Mouse (Mus musculus): Measurements from ENCODE around the gene Fbln7. TPM values are rescaled to one million over a fixed set of nuclear protein-coding genes. Genes with fewer than 3 reads are reported as not detected.

Fbln7 gene
- polyA plus RNA-seq, 1 experiment = not detected

- H3K4me1 ChIP-seq (ENCODE audit: control insufficient read depth, insufficient read depth, low read length) = no peaks in the 10 kb centered on the region
- H3K27ac ChIP-seq (ENCODE audit: insufficient read depth, low read depth, low read length) = no peak overlapping the region
- 0 out of 2 replicates have a peak overlapping the region, but pooled peaks have one; percentile 1 for H3K4me3 ChIP-seq (ENCODE audit: insufficient read depth, low read length)
- TF ChIP-seq CTCF (IDR thresholded peaks at IDR 0.05; ENCODE audit: low read depth, low read length) = no peak
- TF ChIP-seq POLR2A (IDR thresholded peaks at IDR 0.05; ENCODE audit: borderline replicate concordance, low read depth, low read length) = no peak
Observed at GRCm38 (mm10) chr2:128863777-128864331, 1.1 kb downstream of the Fbln7 start.

GRCm38 (mm10) chr2:128865061-128865460 is 2.3 kb downstream of the Fbln7 start:
- H3K4me3 ChIP-seq (ENCODE audit: insufficient read depth, low read length) = no peak overlapping the region
- TF ChIP-seq POLR2A (IDR thresholded peaks at IDR 0.05; ENCODE audit: borderline replicate concordance, low read depth, low read length) (no peak), CTCF (IDR thresholded peaks at IDR 0.05; ENCODE audit: low read depth, low read length) (no peak)
- no peak overlapping the region for H3K27ac ChIP-seq (ENCODE audit: insufficient read depth, low read depth, low read length)
- H3K4me1 ChIP-seq (ENCODE audit: control insufficient read depth, insufficient read depth, low read length) = peaks cover 7% of the 10 kb centered on the region

GRCm38 (mm10) chr2:128871656-128872055 is 8.9 kb downstream of the Fbln7 start:
- no peak for TF ChIP-seq CTCF (IDR thresholded peaks at IDR 0.05; ENCODE audit: low read depth, low read length)
- no peak for TF ChIP-seq POLR2A (IDR thresholded peaks at IDR 0.05; ENCODE audit: borderline replicate concordance, low read depth, low read length)
- Histone ChIP-seq H3K4me1 (ENCODE audit: control insufficient read depth, insufficient read depth, low read length) (peaks cover 21% of the 10 kb centered on the region), H3K27ac (ENCODE audit: insufficient read depth, low read depth, low read length) (no peak overlapping the region), H3K4me3 (ENCODE audit: insufficient read depth, low read length) (no peak overlapping the region)

GRCm38 (mm10) chr2:128872256-128872655 is 9.5 kb downstream of the Fbln7 start:
- TF ChIP-seq CTCF (IDR thresholded peaks at IDR 0.05; ENCODE audit: low read depth, low read length) = no peak
- no peak for TF ChIP-seq POLR2A (IDR thresholded peaks at IDR 0.05; ENCODE audit: borderline replicate concordance, low read depth, low read length)
- Histone ChIP-seq H3K27ac (ENCODE audit: insufficient read depth, low read depth, low read length) (no peak overlapping the region), H3K4me3 (ENCODE audit: insufficient read depth, low read length) (no peak overlapping the region), H3K4me1 (ENCODE audit: control insufficient read depth, insufficient read depth, low read length) (peaks cover 21% of the 10 kb centered on the region)

GRCm38 (mm10) chr2:128875526-128875925 is 12.7 kb downstream of the Fbln7 start:
- no peak overlapping the region for H3K27ac ChIP-seq (ENCODE audit: insufficient read depth, low read depth, low read length)
- no peak overlapping the region for H3K4me3 ChIP-seq (ENCODE audit: insufficient read depth, low read length)
- H3K4me1 ChIP-seq (ENCODE audit: control insufficient read depth, insufficient read depth, low read length) = peaks cover 13% of the 10 kb centered on the region
- no peak for TF ChIP-seq POLR2A (IDR thresholded peaks at IDR 0.05; ENCODE audit: borderline replicate concordance, low read depth, low read length)
- TF ChIP-seq CTCF (IDR thresholded peaks at IDR 0.05; ENCODE audit: low read depth, low read length) = no peak

- TF ChIP-seq POLR2A (IDR thresholded peaks at IDR 0.05; ENCODE audit: borderline replicate concordance, low read depth, low read length) = no peak
- TF ChIP-seq CTCF (IDR thresholded peaks at IDR 0.05; ENCODE audit: low read depth, low read length) = no peak
- H3K27ac ChIP-seq (ENCODE audit: insufficient read depth, low read depth, low read length) = no peak overlapping the region
Observed at GRCm38 (mm10) chr2:128881236-128881635, 18.5 kb downstream of the Fbln7 start.

GRCm38 (mm10) chr2:128885225-128885811 is 22.5 kb downstream of the Fbln7 start:
- Histone ChIP-seq H3K27ac (ENCODE audit: insufficient read depth, low read depth, low read length) (no peak overlapping the region), H3K4me3 (ENCODE audit: insufficient read depth, low read length) (no peak overlapping the region), H3K4me1 (ENCODE audit: control insufficient read depth, insufficient read depth, low read length) (no peaks in the 10 kb centered on the region)
- TF ChIP-seq POLR2A (IDR thresholded peaks at IDR 0.05; ENCODE audit: borderline replicate concordance, low read depth, low read length) = no peak
- no peak for TF ChIP-seq CTCF (IDR thresholded peaks at IDR 0.05; ENCODE audit: low read depth, low read length)

More at GRCm38 (mm10) chr2:128881236-128881635, 18.5 kb downstream of the Fbln7 start:
- no peak overlapping the region for H3K4me3 ChIP-seq (ENCODE audit: insufficient read depth, low read length)
- no peaks in the 10 kb centered on the region for H3K4me1 ChIP-seq (ENCODE audit: control insufficient read depth, insufficient read depth, low read length)

- Histone ChIP-seq H3K27ac (ENCODE audit: insufficient read depth, low read depth, low read length) (no peak overlapping the region), H3K4me3 (ENCODE audit: insufficient read depth, low read length) (no peak overlapping the region), H3K4me1 (ENCODE audit: control insufficient read depth, insufficient read depth, low read length) (no peaks in the 10 kb centered on the region)
- TF ChIP-seq POLR2A (IDR thresholded peaks at IDR 0.05; ENCODE audit: borderline replicate concordance, low read depth, low read length) = no peak
- no peak for TF ChIP-seq CTCF (IDR thresholded peaks at IDR 0.05; ENCODE audit: low read depth, low read length)
Observed at GRCm38 (mm10) chr2:128887866-128888550, 25.2 kb downstream of the Fbln7 start.

- Histone ChIP-seq H3K4me3 (ENCODE audit: insufficient read depth, low read length) (no peak overlapping the region), H3K27ac (ENCODE audit: insufficient read depth, low read depth, low read length) (no peak overlapping the region), H3K4me1 (ENCODE audit: control insufficient read depth, insufficient read depth, low read length) (no peaks in the 10 kb centered on the region)
- TF ChIP-seq CTCF (IDR thresholded peaks at IDR 0.05; ENCODE audit: low read depth, low read length) = no peak
- no peak for TF ChIP-seq POLR2A (IDR thresholded peaks at IDR 0.05; ENCODE audit: borderline replicate concordance, low read depth, low read length)
Observed at GRCm38 (mm10) chr2:128890661-128891335, 28.0 kb downstream of the Fbln7 start.

Data from bone marrow macrophage, adult 2 months (primary cell).